Mouse (Mus musculus) hindlimb bud, embryonic 11.5 days (tissue): Measurements from ENCODE around the gene Brca1.
"Not testable (repeated sequence)": the region's sequence is repeated elsewhere in the genome, so short reads cannot be mapped to it uniquely, and the experiment has no call there.

ENCODE experiments used
- DNase-seq: peaks from one replicate; pipeline ENCODE4 v3.0.0-alpha.2; 2012; ENCODE audit warnings: low read depth, low spot score; ENCODE audit errors: extremely low spot score

The Brca1 gene

GRCm38 (mm10) chr11:101452093-101452774 lies 99.5 kb downstream of the Brca1 start:
- no peak for DNase-seq

- no peak for DNase-seq
Measured at GRCm38 (mm10) chr11:101451536-101451935, 100.2 kb downstream of the Brca1 start.

GRCm38 (mm10) chr11:101450394-101450793 lies 101.4 kb downstream of the Brca1 start:
- no peak for DNase-seq

- not testable (repeated sequence) for DNase-seq
Measured at GRCm38 (mm10) chr11:101449596-101449995, 102.2 kb downstream of the Brca1 start.

- DNase-seq: no peak
Measured at GRCm38 (mm10) chr11:101448899-101449298, 102.9 kb downstream of the Brca1 start.

DNA sequence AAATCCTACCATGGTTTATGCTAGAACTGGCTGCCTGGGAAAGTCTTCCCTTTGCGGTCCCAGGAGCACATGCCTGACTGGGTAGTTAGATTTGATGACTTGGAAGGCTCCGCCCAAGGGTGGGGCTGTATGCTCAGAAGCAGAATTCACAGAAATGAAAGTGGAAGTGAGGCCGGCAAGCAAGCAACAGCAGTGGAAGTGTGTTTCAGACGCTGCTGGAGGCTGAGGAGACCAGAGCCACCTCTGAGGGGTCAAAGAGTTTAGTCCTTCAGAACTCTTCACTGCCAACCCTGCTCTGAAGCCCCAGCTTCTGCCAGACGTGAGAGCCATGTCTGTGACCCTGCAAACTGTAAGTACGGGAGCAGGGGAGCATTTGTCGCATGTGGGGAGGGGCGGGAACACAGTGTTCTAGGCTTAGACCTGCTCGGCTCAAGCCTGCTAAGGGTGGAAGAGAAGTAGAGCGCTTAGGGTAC lies 103.4 kb downstream of the Brca1 start, which contains the start of gene Ifi35:
Ifi35 (plus strand) TSS at position 134 of the 473 bp plus-strand sequence.
- DNase-seq: no peak

DNA sequence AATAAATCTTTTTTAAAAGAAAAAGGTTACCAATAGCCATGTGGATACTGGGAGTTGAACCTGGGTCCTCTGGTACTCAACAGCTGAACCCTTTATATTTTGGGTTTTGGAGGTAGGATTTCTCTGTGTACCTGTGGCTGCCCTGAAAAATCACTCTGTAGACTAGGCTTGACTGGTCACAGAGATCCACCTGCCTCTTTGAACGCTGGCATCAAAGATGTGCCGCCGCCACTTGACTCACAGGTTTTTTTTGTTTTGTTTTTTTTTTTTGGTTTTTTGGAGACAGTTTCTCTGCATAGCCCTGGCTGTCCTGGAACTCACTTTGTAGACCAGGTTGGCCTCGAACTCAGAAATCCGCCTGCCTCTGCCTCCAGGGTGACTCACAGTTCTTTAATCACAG lies 104.0 kb downstream of the Brca1 start:
- DNase-seq: no peak

DNA sequence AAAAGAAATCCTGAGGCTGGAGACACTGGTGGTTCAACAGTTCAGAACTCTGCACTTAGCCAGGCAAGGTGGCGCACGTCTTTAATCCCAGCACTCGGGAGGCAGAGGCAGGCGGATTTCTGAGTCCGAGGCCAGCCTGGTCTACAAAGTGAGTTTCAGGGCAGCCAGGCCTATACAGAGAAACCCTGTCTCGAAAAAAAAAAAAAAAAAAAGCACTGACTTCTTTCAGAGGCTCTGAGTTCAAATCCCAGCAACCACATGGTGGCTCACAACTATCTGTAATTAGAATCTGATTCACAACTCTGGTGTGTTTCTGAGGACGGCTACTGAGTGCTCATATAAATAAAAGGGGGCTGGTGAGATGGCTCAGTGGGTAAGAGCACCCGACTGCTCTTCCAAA lies 104.9 kb downstream of the Brca1 start:
- DNase-seq: not testable (repeated sequence)

- no peak for DNase-seq
Measured at GRCm38 (mm10) chr11:101446319-101446718, 105.4 kb downstream of the Brca1 start.

- DNase-seq: no peak
Measured at GRCm38 (mm10) chr11:101442760-101443159, 109.0 kb downstream of the Brca1 start.

GRCm38 (mm10) chr11:101442127-101442693 lies 109.5 kb downstream of the Brca1 start, which contains the start of gene Rpl27:
Rpl27 (plus strand) TSS chr11:101442298.
- DNase-seq: peak; percentile 100

- DNase-seq: not testable (repeated sequence)
Measured at GRCm38 (mm10) chr11:101441450-101442126, 110.2 kb downstream of the Brca1 start.
